Mouse (Mus musculus): ENCODE measurements around the gene Atcay.

DNA sequence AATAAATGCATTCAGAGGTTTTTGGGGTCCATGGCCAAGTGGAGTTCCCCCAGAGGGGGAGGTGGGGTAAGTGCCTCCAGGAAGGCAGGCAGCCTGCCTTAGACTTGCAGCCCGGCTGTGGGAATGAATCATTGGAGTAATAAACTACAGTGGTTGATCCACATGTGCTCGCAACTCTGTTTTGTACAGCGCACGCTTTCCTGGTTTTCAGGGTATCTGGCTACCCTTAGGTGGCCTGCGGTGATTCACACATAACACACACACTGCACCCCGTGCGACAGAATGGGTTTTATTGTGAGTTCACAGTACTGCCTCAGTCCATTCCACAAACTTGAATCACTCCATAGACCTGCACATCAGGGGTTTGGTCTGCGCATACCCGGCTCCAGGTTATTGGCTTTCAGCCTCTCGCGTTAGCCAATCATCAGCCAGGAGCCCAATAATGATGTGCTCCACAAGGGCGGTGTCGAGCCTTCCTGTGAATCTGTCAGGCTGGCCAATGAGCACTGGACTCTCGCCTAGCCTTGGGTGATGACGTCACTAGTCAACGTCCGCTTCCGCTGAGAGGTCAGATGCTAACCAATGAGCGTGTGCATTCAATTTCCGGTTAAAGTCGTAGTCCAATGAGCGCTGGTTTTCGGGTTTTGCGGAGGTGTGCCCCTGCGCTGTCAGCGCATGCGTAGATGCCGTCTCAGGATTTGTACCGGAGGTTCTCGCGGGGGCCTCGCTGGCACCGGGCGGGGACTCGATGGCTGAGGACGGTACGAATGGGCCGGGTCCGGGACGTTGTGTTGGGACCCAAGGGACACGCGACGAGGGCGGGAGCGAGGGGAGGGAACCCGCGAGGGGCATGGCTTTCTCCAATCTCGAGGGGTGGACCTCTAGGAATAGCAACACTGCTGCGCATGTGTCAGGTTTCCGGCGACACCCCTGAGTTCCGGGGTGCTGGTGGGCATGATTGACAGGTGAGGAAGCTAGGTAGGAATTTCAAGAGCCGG is 48.0 kb downstream of the Atcay start, which contains the start of gene Dapk3:
- no peak for TF ChIP-seq CTCF (IDR thresholded peaks at IDR 0.05; ENCODE audit: extremely low read depth, insufficient read depth, insufficient read length, insufficient replicate concordance)
- peak; percentile 21; the same call in 1 of the 2 replicates for TF ChIP-seq POLR2A (IDR thresholded peaks at IDR 0.05; ENCODE audit: low read depth, low read length)

All from spleen, adult 2 months (tissue).